Mouse (Mus musculus) frontal cortex, adult 2 months (tissue): Measurements from ENCODE around the gene Olfr101. TPM values are rescaled to one million over a fixed set of nuclear protein-coding genes. Genes with fewer than 3 reads are reported as not detected.

Source experiments
- DNase-seq, 2 experiments: peaks; one replicate each; pipeline ENCODE4 v3.0.0; 2022; ENCODE audit warnings: low spot score in 1 of 2; ENCODE audit errors: extremely low spot score in 1 of 2
- polyA plus RNA-seq: library from polyadenylated mRNA; depleted of rRNA; stranded (reverse); fragments of >200 nt; gene quantifications from 2 replicates; pipeline ENCODE4 v1.2.3, GENCODE M21; 2012; rRNA removed

Gene Olfr101
- polyA plus RNA-seq, result 0.23 TPM in 1 of 2 replicates, not detected in the other

DNA sequence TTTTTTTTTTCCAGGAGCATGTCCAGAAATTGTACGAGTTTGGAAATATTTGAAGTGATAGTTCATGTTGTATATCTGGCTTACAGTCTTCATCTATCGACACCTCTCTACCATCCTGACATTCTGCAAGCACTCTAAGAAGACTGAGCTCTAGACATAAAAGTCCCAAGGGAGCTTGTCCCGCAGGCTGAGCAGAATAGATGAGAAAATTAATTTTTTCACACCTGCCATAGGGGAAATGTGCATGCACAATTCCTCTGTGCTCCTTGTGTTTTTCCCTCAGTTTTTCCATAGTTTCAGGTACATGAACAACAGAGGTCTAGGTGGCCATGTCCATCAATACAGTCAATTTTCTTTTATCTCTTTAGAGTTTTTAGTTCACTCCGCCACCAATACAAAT is at the start of gene Olfr101:
Olfr101 (minus strand) TSS at position 101 of the 400 bp plus-strand sequence.
- no peak for DNase-seq

DNA sequence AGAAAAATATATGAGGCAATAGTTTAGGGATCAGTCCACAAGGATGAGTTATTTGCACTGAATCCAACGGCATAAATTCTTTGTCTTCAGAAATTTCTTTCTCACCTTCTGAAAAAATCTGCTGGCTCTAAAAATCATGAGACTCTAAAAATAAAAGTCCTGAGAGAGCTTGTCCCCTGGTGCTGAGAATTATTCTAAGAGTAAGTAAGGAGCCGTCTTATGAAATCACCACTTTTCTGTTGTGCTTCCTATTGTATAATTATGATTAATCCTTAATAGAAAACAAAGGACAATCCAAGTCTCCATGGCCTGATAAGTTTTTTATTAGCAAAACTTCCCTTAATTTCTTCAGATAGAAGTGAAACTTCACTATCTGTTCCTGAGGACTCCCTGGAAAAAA is 35.5 kb upstream of the Olfr101 start, which contains the start of gene Olfr103:
Olfr103 (minus strand) TSS at position 101 of the 400 bp plus-strand sequence.
- no peak for DNase-seq

DNA sequence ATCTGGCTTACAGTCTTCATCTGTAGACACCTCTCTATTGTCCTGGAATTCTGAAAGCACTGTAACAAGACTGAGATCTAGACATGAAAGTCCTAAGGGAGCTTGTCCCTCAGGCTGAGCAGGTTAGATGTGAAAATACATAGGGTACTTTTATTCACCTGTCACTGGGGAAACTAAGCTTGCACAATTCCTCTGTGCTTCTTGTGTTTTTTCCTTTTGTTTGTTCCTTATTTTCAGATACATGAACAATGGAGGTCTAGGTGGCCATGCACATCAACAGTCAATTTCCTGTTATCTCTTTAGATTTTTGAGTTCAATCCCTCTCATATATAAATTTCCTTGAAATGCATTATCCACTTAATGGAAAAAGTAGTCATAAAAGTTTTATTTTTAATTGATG is 12.8 kb upstream of the Olfr101 start, which contains the start of gene Olfr102:
Olfr102 (minus strand) TSS at position 101 of the 400 bp plus-strand sequence.
- DNase-seq, result no peak

DNA sequence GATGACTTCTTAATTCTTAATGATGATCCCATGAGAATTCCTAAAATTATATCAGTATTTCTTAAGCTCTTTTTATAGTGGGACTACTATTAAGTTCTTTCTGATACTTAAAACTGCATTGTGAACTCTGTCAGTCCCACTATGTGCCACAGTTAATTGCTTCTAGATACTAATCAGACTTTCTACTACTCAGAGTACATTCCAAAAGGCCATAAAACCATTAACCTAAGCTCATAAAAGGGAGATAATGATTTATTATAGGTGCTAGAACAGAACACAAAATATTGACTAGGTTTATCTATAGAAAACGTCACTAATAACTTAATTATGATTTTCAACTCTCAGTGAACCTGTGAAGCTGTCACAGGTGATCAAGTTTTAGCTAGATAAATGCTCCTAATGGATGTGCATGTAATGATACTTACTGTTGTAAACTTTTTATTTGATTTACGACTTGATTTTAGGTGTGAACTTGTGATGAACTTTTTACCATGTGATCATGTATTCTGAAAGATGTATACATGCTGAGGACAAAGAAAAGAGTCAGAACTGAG is 6.1 kb upstream of the Olfr101 start:
- no peak for DNase-seq

DNA sequence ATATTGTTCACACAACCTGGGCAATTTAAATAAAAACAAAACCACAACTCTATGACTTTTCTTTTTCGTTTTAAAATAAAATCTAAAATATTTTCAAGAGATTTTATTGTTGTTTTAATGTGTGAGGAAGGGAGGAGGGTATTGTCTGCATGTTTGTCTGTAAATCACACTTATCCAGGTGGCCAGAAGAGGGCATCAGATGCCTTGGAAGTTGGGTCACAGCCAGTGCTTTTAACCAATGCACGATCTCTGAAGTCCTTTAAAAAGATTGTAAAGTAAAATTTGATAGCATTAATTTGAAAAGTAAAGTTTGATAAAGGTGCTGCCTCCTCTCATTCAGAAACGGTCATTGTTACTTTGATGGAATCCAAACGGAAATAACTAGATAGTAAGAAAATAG is 4.4 kb upstream of the Olfr101 start:
- peak in 1 of 2 experiments; percentile 11 for DNase-seq

DNA sequence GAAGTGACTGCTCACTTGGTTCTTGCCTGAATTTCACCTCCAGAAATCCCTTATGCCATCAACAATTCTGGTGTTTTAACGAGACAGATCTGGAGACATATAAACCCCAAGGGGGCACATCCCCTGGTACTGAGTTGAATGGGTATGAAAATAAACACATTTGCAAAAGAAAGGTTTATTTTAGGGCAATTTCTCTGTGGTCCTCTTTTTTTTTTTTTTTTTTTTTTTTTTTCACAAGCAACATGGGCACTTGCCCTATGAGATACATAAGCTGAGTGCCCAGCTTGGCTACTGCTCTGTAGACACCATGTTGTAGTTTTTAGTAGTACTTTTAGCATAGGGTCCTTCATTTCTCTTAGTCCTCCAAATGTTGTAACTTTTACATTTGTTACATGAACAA is 20.8 kb downstream of the Olfr101 start, which contains the start of gene Olfr99:
Olfr99 (minus strand) TSS at position 101 of the 400 bp plus-strand sequence.
- no peak for DNase-seq

DNA sequence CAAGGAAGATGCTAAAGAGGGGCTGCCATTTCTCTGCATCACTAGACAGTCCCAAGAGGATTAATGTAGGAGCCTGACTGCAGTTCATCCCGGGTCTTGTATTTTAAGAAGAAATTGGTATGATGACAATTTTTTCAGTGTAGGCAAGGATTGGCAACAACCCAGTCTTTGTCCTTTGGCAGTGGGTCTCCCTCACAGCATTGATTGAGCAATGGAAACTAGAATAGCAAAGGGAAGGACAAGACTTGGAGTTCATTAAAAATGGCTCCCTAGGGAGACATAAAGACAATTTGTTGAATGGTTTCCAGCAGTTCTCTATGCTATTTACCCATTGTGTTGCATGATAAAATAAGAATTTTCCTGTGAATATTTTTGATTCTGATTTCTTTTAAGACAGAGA is 23.8 kb downstream of the Olfr101 start:
- no peak for DNase-seq

DNA sequence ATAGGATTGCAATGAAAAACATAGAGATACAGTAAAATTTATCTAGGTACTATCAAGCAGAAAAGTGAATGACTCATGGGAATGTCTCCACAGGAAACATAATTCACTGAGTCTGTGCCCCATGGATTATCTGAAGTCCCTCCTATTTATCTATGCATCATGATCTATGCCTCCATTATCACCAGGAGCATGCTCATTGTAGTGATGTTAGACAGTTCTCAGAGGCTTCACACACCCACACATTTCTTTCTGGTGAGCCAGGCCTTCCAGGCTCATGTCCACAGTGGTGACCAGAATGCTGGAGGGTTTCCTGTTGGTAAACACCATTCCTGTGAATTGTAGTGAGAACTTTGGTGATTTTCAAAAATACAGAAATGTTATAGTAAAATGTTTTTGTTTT is 27.5 kb downstream of the Olfr101 start:
- DNase-seq, result no peak

DNA sequence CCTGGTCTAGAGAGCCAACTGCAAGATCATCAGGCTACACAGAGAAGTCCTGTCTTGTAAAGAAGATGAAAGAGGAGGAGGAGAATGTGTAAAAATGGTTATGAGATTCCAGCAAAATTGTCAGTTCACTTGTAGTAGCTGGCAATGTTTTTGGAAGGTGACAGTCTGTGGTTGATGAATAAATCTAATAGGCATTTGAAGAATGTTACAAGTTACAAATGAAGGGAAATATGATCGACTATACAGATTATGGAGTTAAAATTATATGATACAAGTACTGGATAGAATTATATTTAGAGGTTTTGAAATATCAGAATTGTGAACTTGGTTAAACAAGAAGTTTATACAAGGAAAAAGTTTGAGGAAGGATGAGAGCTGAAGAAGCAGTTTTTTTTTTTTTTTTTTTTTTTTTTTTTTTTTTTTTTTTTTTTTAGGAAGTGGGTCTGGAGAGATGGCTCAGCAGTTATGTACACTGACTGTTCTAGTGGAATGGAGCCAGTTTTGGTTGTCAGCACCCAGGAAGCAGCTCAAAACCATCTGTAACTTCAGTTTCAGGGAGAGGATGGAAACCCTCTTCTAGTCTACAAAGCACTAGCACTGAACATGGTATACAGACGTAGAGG is 28.4 kb downstream of the Olfr101 start:
- DNase-seq, result no peak

DNA sequence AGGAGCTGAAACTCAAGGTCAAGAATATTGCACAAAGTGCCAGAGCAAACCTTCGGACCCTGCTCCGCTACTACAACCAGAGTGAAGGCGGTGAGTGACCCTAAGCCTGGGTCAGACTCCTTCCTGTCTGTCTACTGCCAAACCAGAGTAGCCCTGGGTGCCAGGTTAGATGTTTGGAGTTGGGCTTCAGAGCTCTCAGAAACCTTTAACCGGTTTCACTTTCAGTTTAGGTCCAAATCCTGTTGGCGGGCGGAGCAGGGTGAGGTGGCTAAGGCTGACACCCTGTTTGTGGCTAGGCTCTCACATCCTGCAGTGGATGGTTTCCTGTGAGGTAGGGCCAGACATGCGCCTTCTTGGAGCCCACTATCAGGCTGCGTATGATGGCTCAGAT is 33.4 kb downstream of the Olfr101 start:
- DNase-seq, result peak in 1 of 2 experiments; percentile 17

DNA sequence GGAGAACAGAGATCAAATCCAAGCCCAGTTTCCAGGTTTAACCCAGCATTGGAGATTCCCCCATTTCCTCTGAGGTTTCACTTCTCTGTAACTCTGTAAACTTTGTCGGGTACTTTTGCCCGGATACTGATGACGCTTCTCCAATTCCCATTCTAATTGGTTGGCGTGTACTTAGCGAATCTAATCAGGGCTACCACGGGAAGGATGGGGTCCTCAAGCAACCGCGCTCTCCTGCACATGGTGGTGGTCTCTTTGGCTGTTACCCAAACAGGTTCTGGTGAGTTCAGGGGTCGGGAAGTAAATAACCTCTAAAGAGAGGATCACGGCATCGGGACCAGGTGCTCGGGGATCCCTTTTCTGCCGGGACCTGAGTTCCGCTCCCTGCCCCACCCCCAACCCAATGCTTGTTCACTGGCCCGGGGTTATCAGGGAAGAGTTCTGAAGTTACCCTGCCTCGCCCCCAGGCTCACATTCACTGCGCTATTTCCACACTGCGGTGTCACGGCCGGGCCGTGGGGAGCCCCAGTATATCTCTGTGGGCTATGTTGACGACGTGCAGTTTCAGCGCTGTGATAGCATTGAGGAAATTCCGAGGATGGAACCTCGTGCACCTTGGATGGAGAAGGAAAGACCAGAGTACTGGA is 33.9 kb downstream of the Olfr101 start, which contains the start of gene H2-M3:
H2-M3 (plus strand) TSS at position 163 of the 644 bp plus-strand sequence.
- peak; percentile 74 to 98 for DNase-seq

DNA sequence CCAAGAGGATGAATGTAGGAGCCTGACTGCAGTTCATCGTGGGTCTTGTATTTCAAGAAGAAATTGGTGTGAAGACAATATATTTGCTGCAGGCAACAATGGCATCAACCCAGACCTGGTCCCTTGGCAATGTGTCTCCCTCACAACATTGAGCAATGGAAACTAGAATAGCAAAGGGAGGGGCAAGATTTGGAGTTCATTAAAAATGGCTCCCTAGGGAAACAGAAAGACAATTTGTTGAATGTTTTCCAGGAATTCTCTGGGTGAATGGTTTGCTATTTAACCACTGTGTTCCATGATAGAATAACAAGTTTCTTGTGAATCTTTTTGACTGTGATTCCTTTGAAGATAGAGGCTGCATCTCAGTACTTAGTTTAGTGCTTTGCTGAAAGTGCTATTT is 40.5 kb downstream of the Olfr101 start, which contains the start of gene Olfr98:
Olfr98 (minus strand) TSS at position 124 of the 400 bp plus-strand sequence.
- no peak for DNase-seq

DNA sequence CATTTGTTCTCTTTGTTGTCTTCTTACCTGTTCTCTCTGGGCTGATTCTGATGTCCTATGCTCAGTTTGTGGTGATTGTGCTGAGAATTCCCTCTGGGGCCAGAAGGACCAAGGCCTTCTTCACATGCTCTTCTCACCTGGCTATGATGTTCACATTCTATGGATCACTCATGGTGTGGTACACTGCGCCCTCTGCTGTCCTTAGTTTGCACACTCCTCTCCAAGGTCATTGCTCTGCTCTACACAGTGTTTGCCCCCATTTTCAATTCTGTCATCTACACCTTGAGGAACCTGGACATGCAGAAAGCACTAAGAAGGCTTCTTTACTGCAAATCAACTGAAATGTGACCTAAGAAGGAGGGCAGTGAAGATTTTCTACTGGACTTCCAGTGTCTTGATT is 53.6 kb downstream of the Olfr101 start:
- peak in 1 of 2 experiments; percentile 30 for DNase-seq

DNA sequence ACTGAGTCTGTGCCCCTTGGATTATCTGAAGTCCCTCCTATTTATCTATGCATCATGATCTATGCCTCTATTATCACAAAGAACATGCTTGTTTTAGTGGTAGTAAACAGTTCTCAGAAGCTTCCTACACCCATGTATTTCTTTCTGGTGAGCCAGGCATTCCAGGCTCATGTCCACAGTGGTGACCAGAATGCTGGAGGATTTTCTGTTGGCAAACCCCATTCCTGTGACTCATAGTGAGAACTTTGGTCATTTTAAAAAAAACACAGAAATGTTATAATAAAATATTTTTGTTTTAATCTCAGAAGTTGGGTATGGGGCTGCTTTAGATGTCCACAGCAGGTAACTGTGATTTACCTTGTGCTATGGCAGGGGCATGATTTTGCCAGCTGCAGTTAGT is 54.7 kb downstream of the Olfr101 start:
- no peak for DNase-seq

Other genes with a start within 250 kb of the Olfr101 start
- 0.04 TPM in 1 of 2 replicates, not detected in the other for gene Olfr90, start 215.8 kb downstream of the Olfr101 start, polyA plus RNA-seq
- gene Olfr91, start 206.0 kb downstream of the Olfr101 start, polyA plus RNA-seq, result not detected in 2 replicates
- gene Olfr92, start 184.2 kb downstream of the Olfr101 start, polyA plus RNA-seq, result not detected in 2 replicates
- gene Olfr93, start 142.8 kb downstream of the Olfr101 start, polyA plus RNA-seq, result not detected in 2 replicates
- gene Ubd, start 110.4 kb downstream of the Olfr101 start, polyA plus RNA-seq, result not detected in 2 replicates
- gene Olfr94, start 103.3 kb downstream of the Olfr101 start, polyA plus RNA-seq, result not detected in 2 replicates
- not detected in 2 replicates for gene Olfr95, start 91.2 kb downstream of the Olfr101 start, polyA plus RNA-seq
- gene Olfr96, start 84.2 kb downstream of the Olfr101 start, polyA plus RNA-seq, result not detected in 2 replicates
- not detected in 2 replicates for gene Olfr97, start 67.0 kb downstream of the Olfr101 start, polyA plus RNA-seq
- gene Olfr98, start 40.6 kb downstream of the Olfr101 start, polyA plus RNA-seq, result not detected in 2 replicates
- gene H2-M3, start 34.1 kb downstream of the Olfr101 start, polyA plus RNA-seq, result 2.4 and 3.0 TPM in 2 replicates
- 0.08 TPM in 1 of 2 replicates, not detected in the other for gene Olfr99, start 20.9 kb downstream of the Olfr101 start, polyA plus RNA-seq
- 0.08 TPM in 1 of 2 replicates, not detected in the other for gene Olfr102, start 12.7 kb upstream of the Olfr101 start, polyA plus RNA-seq
- not detected in 2 replicates for gene Olfr103, start 35.4 kb upstream of the Olfr101 start, polyA plus RNA-seq
- gene Olfr104-ps, start 55.3 kb upstream of the Olfr101 start, polyA plus RNA-seq, result not detected in 2 replicates
- not detected in 2 replicates for gene Olfr105-ps, start 74.7 kb upstream of the Olfr101 start, polyA plus RNA-seq
- gene Olfr106-ps, start 86.1 kb upstream of the Olfr101 start, polyA plus RNA-seq, result not detected in 2 replicates
- gene Olfr107, start 94.9 kb upstream of the Olfr101 start, polyA plus RNA-seq, result not detected in 2 replicates
- not detected in 2 replicates for gene Olfr108, start 141.2 kb upstream of the Olfr101 start, polyA plus RNA-seq
- gene Olfr109, start 154.6 kb upstream of the Olfr101 start, polyA plus RNA-seq, result 0.02 TPM in 1 of 2 replicates, not detected in the other
- gene H2-M2, start 179.2 kb upstream of the Olfr101 start, polyA plus RNA-seq, result not detected in 2 replicates
- 0.82 and 0.96 TPM in 2 replicates for gene Olfr110, start 188.2 kb upstream of the Olfr101 start, polyA plus RNA-seq
- gene Olfr111, start 203.7 kb upstream of the Olfr101 start, polyA plus RNA-seq, result 1.3 and 1.6 TPM in 2 replicates